Mouse (Mus musculus) thymus, adult 2 months (tissue): ENCODE data around the gene Dmrtb1.

Experiments
- CTCF ChIP-seq: fragments of 200-500 bp; IDR thresholded peaks from 2 replicates; pipeline ENCODE4 v1.5.1; 2012; ENCODE audit warnings: mild to moderate bottlenecking, control low read depth, low read length, moderate library complexity, borderline replicate concordance; ENCODE audit not compliant: control insufficient read depth, poor library complexity, insufficient read depth; ENCODE audit errors: extremely low read depth
- POLR2A ChIP-seq: fragments of 200-500 bp; IDR thresholded peaks from 2 replicates; pipeline ENCODE4 v1.6.1; 2012; ENCODE audit warnings: mild to moderate bottlenecking, low read length, control low read depth, moderate library complexity; ENCODE audit not compliant: control insufficient read depth, poor library complexity, insufficient read depth; ENCODE audit errors: extremely low read depth

DNA sequence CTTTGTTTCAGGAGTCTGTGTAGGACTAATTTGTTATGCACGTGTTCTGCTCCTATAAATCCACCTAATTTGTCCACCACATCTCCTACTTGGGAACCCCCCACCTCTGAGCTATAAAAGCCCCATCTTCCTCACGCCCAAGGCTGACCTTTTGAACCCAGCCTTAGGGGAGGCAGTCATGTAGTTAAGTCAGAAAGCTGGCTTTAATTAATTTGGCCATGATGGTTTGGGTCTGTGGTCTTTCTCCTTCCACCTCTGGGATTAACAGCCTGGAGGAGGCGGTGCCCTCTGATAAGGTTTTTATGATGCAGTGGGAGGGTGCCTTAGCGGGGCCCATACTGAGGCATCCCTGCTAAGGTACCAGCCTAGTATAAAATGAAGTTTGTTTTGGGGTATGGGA is 48.2 kb upstream of the Dmrtb1 start:
- TF ChIP-seq POLR2A = no peak
- no peak for TF ChIP-seq CTCF
